Mouse (Mus musculus): ENCODE data around the gene Pidd1.

DNA sequence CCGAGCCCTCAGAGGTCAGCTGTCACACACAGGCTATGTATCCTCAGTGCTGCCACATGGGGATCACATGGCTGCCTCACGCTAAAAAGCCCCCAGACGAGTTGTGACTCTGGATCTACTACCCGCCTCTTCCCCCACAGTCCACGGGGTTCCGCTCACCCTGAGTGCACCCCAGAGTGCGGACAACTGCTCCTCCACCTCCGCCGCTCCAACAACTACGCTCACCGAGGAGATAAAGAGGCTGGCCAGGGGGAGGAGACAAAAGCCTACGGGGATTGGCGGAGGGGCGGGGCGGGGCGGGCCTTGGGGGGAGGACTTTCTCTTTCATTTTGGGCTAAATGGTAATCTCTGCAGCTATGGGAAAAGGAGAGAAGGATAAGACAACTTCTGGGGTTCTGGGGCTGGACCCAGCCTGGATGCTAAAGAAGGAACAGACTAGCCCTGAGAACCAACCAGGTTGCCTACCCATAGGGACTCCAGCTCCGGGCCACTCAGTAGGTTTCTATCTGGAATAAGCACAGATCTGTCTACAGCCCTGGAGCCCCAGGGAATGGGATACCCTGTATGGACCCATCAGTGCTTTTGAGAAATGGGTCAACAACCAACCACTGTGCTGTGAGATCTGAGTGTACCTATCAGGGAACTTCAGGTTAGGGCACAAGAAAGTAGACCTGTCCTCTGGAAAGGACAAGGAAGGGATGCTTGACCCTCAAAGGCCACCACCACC lies 8.5 kb downstream of the Pidd1 start:
- no peak for TF ChIP-seq CTCF (IDR thresholded peaks at IDR 0.05; ENCODE audit: borderline replicate concordance, insufficient read depth, low read length)
- peak; percentile 94 for TF ChIP-seq POLR2A (IDR thresholded peaks at IDR 0.05; ENCODE audit: low read depth, low read length)
